Mouse (Mus musculus): ENCODE results near the gene Zbtb1. TPM values are rescaled to one million over a fixed set of nuclear protein-coding genes. Genes with fewer than 3 reads are reported as not detected.

Zbtb1 gene
- polyA plus RNA-seq, 1 experiment from 2014 or later: 8.9 TPM

DNA sequence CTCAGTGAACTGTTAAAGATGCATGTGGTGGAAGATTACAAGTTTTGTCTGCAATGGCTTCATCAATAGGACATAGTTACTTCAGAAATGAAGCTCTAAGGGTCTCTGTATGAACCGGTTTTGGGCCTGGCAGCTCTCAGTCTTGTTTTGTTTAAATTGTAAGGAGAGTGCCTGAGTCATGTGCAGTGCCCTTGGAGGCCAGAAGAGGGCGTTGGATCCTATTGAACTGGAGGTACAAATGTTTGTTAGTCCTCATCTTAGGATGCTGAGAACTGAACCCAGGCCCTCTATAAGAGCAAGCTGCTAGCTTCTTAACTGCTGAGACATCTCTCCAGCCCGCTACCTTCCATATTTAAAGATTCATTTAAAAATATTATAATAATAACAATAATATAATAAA is 31.6 kb downstream of the Zbtb1 start:
- DNase-seq (ENCODE audit: low spot score): no peak
- no peaks in the 10 kb centered on the region for H3K36me3 ChIP-seq
- peaks cover 21% of the 10 kb centered on the region for H3K27me3 ChIP-seq (ENCODE audit: insufficient read depth, poor library complexity, severe bottlenecking)
- no peak overlapping the region for H3K27ac ChIP-seq
- H3K9me3 ChIP-seq: no peaks in the 10 kb centered on the region
- H3K4me1 ChIP-seq: peaks cover 21% of the 10 kb centered on the region
- 54% methylated on average over 3 of the region's 3 CpGs for WGBS
- H3K4me3 ChIP-seq: no peak overlapping the region

DNA sequence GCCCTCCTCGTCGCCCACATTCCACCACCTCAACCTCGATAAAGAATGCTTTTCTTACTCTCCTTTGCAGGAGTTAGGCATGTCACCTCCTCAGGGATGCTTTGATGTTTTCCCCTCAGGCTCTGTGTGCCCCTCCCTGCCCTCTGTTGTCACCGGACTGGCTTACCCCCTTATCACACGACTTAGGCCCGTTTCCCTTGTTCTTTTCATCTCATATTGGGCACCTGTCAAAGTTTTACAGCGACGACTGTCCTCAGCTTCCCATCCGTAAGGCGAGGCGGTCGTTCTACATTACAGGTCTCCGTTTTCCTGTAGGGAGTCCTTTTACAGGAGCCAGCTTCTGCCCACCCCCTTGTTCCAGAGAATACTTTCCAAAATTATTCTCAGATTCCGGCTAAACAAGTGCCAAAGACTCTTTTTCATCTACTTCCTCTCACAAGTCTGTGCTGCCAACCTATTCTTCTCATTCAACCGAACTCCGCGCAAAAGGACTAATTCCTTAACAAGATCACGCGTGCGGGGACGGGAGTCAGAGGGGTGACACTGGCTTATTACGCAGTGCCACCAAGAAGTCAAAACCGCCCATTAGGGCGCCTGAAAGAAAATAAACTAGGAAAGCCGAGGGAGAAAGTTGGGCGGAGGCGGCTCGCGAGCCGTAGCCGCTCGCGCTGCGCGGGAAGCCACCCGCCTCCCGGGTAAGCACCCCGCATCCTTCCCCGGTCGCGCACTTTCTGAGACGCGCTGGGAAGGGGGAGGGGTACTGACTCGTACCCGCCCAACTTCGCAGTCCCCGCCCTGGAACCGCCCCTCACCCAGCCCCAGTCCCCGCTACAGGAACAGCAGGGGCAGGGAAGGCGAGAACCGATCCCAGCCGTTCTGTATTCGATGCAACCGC is 33.2 kb downstream of the Zbtb1 start:
- H3K27me3 ChIP-seq (ENCODE audit: insufficient read depth, poor library complexity, severe bottlenecking): peaks cover 34% of the 10 kb centered on the region
- peak overlapping the region; percentile 67 for H3K4me3 ChIP-seq
- WGBS: under 1% methylated on average over 54 of the region's 54 CpGs
- no peak for DNase-seq (ENCODE audit: low spot score)
- peaks cover 21% of the 10 kb centered on the region for H3K4me1 ChIP-seq
- peak overlapping the region; percentile 90 for H3K27ac ChIP-seq
- no peaks in the 10 kb centered on the region for H3K9me3 ChIP-seq
- H3K36me3 ChIP-seq: no peaks in the 10 kb centered on the region

DNA sequence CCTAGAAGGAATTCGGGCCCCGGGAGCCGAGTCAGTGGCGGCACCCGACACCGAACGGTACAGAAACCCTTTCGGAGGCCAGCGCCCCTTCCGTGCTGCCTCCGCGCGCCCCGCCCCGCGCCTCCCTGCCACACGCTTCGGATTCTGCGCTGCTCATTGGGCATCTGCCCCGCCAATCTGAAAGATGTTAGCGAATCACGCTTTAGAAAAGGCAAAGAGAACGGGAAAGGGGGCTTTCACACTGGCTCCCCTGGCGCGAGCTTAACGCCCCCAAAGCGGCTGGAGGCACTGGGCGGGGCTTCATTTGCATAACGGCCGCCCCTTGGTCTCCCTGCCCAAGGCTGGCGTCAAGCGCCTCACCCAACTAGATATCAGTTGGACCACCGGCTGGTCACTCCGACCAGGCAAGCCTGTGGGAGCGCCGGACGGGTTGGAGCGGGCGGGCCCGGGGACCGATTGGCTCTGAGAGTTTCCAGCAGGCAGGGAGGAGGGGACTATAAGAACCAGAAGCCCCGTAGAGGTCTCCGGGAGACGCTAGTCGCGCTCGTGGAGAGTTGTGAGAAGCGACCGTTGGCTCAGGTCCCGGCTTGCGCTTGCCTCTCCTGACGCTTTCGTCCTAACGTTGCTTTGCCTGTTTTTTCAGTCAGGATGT is 33.9 kb downstream of the Zbtb1 start, which contains the start of gene Hspa2:
Hspa2 (plus strand) TSS at position 291 of the 652 bp plus-strand sequence.
- H3K27ac ChIP-seq: peak within 1 kb of the TSS; percentile 90
- no peaks in the 10 kb centered on the region for H3K9me3 ChIP-seq
- peak within 1 kb of the TSS; percentile 67 for H3K4me3 ChIP-seq
- H3K36me3 ChIP-seq: no peaks in the 10 kb centered on the region
- H3K27me3 ChIP-seq (ENCODE audit: insufficient read depth, poor library complexity, severe bottlenecking): peaks cover 34% of the 10 kb centered on the region
- under 1% methylated on average over 54 of the region's 54 CpGs for WGBS
- DNase-seq (ENCODE audit: low spot score): peak; percentile 100
- peaks cover 21% of the 10 kb centered on the region for H3K4me1 ChIP-seq

DNA sequence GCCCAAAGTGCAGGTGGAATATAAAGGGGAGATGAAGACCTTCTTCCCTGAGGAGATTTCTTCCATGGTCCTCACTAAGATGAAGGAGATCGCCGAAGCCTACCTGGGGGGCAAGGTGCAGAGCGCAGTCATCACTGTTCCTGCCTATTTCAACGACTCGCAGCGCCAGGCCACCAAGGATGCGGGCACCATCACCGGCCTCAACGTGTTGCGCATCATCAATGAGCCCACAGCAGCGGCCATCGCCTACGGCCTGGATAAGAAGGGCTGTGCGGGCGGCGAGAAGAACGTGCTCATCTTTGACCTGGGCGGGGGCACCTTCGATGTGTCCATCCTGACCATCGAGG is 34.7 kb downstream of the Zbtb1 start:
- no peaks in the 10 kb centered on the region for H3K36me3 ChIP-seq
- no peak for DNase-seq (ENCODE audit: low spot score)
- H3K4me1 ChIP-seq: peaks cover 21% of the 10 kb centered on the region
- 6% methylated on average over 20 of the region's 20 CpGs for WGBS
- no peaks in the 10 kb centered on the region for H3K9me3 ChIP-seq
- peaks cover 34% of the 10 kb centered on the region for H3K27me3 ChIP-seq (ENCODE audit: insufficient read depth, poor library complexity, severe bottlenecking)
- H3K27ac ChIP-seq: peak overlapping the region; percentile 90; the same call in 1 of the 2 replicates
- peak overlapping the region; percentile 67 for H3K4me3 ChIP-seq

DNA sequence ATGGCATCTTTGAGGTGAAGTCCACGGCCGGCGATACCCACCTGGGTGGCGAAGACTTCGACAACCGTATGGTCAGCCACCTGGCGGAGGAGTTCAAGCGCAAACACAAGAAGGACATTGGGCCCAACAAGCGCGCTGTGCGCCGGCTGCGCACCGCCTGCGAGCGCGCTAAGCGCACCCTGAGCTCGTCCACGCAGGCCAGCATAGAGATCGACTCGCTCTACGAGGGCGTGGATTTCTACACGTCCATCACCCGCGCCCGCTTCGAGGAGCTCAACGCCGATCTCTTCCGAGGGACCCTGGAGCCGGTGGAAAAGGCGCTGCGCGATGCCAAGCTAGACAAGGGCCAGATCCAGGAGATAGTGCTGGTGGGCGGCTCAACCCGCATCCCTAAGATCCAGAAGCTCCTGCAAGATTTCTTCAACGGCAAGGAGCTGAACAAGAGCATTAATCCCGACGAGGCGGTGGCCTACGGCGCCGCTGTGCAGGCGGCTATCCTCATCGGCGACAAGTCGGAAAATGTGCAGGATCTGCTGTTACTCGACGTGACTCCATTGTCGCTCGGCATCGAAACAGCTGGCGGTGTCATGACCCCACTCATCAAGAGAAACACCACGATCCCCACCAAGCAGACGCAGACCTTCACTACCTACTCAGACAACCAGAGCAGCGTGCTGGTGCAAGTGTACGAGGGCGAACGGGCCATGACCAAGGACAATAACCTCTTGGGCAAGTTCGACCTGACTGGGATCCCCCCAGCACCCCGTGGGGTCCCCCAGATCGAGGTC is 35.3 kb downstream of the Zbtb1 start:
- WGBS: 3% methylated on average over 64 of the region's 64 CpGs
- H3K4me1 ChIP-seq: peaks cover 21% of the 10 kb centered on the region

DNA sequence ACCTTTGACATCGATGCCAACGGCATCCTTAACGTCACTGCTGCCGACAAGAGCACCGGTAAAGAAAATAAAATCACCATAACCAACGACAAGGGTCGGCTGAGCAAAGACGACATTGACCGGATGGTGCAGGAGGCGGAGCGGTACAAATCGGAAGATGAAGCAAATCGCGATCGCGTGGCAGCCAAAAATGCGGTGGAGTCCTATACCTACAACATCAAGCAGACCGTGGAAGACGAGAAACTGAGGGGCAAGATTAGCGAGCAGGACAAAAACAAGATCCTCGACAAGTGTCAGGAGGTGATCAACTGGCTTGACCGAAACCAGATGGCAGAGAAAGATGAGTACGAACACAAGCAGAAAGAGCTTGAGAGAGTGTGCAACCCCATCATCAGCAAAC is 35.9 kb downstream of the Zbtb1 start:
- peak overlapping the region; percentile 67 for H3K4me3 ChIP-seq
- peaks cover 34% of the 10 kb centered on the region for H3K27me3 ChIP-seq (ENCODE audit: insufficient read depth, poor library complexity, severe bottlenecking)
- peaks cover 21% of the 10 kb centered on the region for H3K4me1 ChIP-seq
- H3K36me3 ChIP-seq: no peaks in the 10 kb centered on the region
- WGBS: 4% methylated on average over 23 of the region's 23 CpGs
- DNase-seq (ENCODE audit: low spot score): no peak
- no peaks in the 10 kb centered on the region for H3K9me3 ChIP-seq
- H3K27ac ChIP-seq: 0 out of 2 replicates have a peak overlapping the region, but pooled peaks have one; percentile 90

More for the DNA sequence above, 35.3 kb downstream of the Zbtb1 start:
- Histone ChIP-seq H3K4me3 (peak overlapping the region; percentile 67), H3K27ac (0 out of 2 replicates have a peak overlapping the region, but pooled peaks have one; percentile 90), H3K9me3 (no peaks in the 10 kb centered on the region), H3K36me3 (no peaks in the 10 kb centered on the region), H3K27me3 (ENCODE audit: insufficient read depth, poor library complexity, severe bottlenecking) (peaks cover 34% of the 10 kb centered on the region)
- DNase-seq (ENCODE audit: low spot score): peak; percentile 78

DNA sequence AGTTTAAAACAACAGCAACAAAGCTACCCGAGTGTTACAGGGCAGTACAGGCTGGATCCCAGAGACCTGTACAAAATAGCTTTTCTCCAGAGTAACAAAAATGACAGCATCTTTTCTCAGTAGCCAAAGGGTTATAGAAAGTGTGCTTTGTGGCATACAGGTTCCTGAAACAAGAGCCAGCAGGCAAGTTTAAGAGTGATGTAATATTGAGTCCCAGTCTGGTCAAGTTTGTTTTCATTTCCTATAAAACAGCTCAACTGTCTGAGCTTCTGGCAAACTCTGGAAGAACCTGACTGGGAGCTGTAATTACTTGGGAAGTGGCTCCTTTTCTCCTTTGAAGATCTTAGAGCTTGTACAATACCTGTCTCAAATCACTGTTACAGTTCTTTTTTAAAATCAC is 37.1 kb downstream of the Zbtb1 start:
- H3K27ac ChIP-seq: no peak overlapping the region
- no peaks in the 10 kb centered on the region for H3K36me3 ChIP-seq
- H3K9me3 ChIP-seq: no peaks in the 10 kb centered on the region
- DNase-seq (ENCODE audit: low spot score): no peak
- H3K4me1 ChIP-seq: peaks cover 21% of the 10 kb centered on the region
- WGBS: 57% methylated on average over 1 of the region's 1 CpGs
- no peak overlapping the region for H3K4me3 ChIP-seq
- H3K27me3 ChIP-seq (ENCODE audit: insufficient read depth, poor library complexity, severe bottlenecking): peaks cover 34% of the 10 kb centered on the region

DNA sequence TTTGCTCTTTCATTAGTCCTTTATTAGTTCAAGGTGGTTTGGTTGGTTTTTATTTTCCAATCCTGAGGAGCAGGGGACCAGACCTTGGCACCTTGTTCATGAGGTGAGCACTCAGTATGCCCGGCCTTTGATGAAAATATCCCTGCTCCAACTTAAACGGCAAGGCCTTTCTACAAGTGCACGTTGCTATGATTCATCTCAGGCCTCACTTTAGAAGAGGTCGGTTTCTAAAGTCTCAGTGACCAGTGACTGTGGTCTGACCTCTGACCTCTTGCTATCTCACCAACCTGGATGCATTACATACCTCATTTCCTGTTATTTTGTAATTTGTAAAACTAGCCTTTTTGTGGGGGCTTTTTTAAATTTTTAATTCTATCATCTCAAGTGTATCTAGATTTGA is 39.1 kb downstream of the Zbtb1 start:
- 61% methylated on average over 4 of the region's 4 CpGs for WGBS
- Histone ChIP-seq H3K36me3 (no peaks in the 10 kb centered on the region), H3K4me1 (peaks cover 19% of the 10 kb centered on the region), H3K9me3 (no peaks in the 10 kb centered on the region), H3K27ac (no peak overlapping the region), H3K4me3 (no peak overlapping the region), H3K27me3 (ENCODE audit: insufficient read depth, poor library complexity, severe bottlenecking) (peaks cover 34% of the 10 kb centered on the region)
- no peak for DNase-seq (ENCODE audit: low spot score)

DNA sequence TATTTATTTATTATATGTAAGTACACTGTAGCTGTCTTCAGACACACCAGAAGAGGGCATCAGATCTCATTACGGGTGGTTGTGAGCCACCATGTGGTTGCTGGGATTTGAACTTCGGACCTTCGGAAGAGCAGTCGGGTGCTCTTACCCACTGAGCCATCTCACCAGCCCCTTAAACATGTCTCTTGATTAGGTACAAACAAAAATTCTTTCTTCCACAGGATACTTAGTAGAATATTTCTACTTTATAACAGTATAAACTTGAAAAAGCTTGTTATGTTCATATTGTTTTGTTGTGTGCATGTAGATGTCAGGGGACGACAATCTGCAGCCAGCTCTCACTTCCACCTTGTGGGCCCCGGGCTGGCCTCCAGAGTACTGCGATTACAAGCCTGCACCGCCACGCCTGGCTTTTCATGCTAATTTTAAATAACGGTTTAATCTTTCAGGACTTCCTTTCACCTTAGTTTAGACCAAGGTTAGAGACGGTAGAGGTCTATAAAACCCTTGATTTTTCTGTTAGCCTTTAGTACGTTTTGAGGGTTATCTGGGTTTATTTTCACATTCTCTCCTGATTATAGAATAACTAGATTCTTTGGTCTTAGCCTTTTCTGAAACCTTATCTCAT is 45.4 kb downstream of the Zbtb1 start:
- Histone ChIP-seq H3K27me3 (ENCODE audit: insufficient read depth, poor library complexity, severe bottlenecking) (0 out of 2 replicates have a peak, but pooled peaks cover 5% of the 10 kb centered on the region), H3K9me3 (no peaks in the 10 kb centered on the region; the same call in 1 of the 2 replicates), H3K27ac (no peak overlapping the region), H3K36me3 (no peaks in the 10 kb centered on the region), H3K4me3 (no peak overlapping the region), H3K4me1 (peaks cover 8% of the 10 kb centered on the region)
- WGBS: 80% methylated on average over 12 of the region's 12 CpGs
- DNase-seq (ENCODE audit: low spot score): no peak

DNA sequence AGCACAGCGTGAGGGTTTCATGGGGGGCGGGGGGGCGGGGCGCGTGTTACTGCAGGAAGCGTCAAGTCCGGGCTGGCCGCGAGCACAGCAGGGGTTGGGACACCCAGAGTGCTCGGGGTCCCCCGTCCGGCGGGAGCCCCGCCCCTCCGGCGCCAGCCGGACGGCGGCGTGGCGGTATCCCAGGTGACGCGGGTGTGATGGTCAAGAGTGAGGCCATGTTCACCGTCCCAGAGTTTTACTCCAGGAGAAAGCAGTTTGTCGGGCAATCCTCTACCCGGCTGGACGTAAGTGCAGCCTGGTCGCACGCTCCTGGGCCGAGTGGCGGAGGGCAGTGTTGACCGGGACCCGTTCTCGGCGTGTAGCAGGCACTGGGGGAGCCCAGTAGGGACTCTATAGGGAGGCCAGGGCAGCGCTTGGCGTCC is 47.4 kb downstream of the Zbtb1 start, which contains the start of gene Ppp1r36:
Ppp1r36 (plus strand) TSS at position 106 of the 422 bp plus-strand sequence.
- H3K9me3 ChIP-seq: no peaks in the 10 kb centered on the region; the same call in 1 of the 2 replicates
- 1% methylated on average over 37 of the region's 37 CpGs for WGBS
- peak within 1 kb of the TSS; percentile 83 for H3K27ac ChIP-seq
- 0 out of 2 replicates have a peak, but pooled peaks cover 5% of the 10 kb centered on the region for H3K27me3 ChIP-seq (ENCODE audit: insufficient read depth, poor library complexity, severe bottlenecking)
- peak; percentile 82 for DNase-seq (ENCODE audit: low spot score)
- H3K36me3 ChIP-seq: no peaks in the 10 kb centered on the region
- peaks cover 8% of the 10 kb centered on the region for H3K4me1 ChIP-seq
- H3K4me3 ChIP-seq: peak within 1 kb of the TSS; percentile 59

DNA sequence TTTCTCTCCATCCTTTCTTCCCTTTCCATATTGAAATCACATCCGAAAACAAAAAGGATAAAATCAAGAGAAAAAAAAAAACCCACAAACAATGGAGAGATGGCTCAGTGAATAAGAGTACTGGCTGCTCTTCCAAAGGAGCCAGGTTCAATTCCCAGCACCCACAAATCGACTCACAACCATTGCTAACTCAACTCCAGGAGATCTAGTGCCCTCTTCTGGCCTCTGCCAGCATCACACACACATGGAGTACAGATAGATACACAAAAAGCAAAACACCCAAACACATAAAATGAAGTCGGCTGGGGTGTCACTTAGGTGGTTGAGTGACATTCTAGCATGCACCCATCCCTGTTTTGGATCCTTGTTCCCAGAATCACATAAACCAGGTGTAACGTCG is 48.3 kb downstream of the Zbtb1 start:
- Histone ChIP-seq H3K36me3 (no peaks in the 10 kb centered on the region), H3K4me1 (peaks cover 8% of the 10 kb centered on the region), H3K9me3 (no peaks in the 10 kb centered on the region; the same call in 1 of the 2 replicates), H3K27ac (no peak overlapping the region), H3K27me3 (ENCODE audit: insufficient read depth, poor library complexity, severe bottlenecking) (0 out of 2 replicates have a peak, but pooled peaks cover 5% of the 10 kb centered on the region), H3K4me3 (no peak overlapping the region)
- 89% methylated on average over 5 of the region's 5 CpGs for WGBS
- DNase-seq (ENCODE audit: low spot score): no peak

DNA sequence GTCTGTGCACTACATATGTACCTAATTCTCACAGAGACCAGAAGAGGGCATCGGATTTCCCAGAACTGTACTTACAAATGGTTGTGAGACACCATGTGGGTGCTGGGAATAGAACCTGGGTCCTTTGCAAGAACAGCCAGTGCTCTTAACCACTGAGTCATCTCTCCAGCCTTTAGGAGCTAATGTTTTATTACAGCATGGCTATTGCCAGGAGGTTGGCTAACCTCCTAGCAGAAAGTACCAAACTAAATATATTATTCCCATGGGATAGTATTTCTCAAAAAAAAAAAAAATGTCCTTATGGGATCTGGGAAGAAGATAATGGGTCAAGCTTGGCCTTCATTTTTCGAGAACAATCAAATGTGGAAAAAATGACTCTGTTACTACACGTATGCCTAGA is 55.2 kb downstream of the Zbtb1 start:
- no peaks in the 10 kb centered on the region for H3K36me3 ChIP-seq
- no peaks in the 10 kb centered on the region for H3K27me3 ChIP-seq (ENCODE audit: insufficient read depth, poor library complexity, severe bottlenecking)
- WGBS: 85% methylated on average over 3 of the region's 3 CpGs
- no peak for DNase-seq (ENCODE audit: low spot score)
- no peak overlapping the region for H3K4me3 ChIP-seq
- no peak overlapping the region for H3K27ac ChIP-seq
- H3K9me3 ChIP-seq: no peaks in the 10 kb centered on the region
- peaks cover 9% of the 10 kb centered on the region for H3K4me1 ChIP-seq
